Mouse (Mus musculus) CH12.LX (cell line): ENCODE results near the gene Gm11037. TPM values are rescaled to one million over a fixed set of nuclear protein-coding genes. Genes with fewer than 3 reads are reported as not detected.

Experiments
- DNase-seq: peaks from one replicate; pipeline ENCODE4 v3.0.0-alpha.2; 2013; ENCODE audit errors: extremely low read depth
- H3K27ac ChIP-seq: 2 replicates; pipeline ENCODE4 v1.5.1; 2012; ENCODE audit warnings: low read depth, mild to moderate bottlenecking, control low read depth, moderate library complexity; ENCODE audit not compliant: insufficient read depth
- H3K27me3 ChIP-seq: replicated peaks from 2 replicates; pipeline ENCODE3; 2012; ENCODE audit warnings: inconsistent platforms
- H3K36me3 ChIP-seq, 2 experiments: replicated peaks in 1 of 2; 2 replicates each; pipeline versions ENCODE3 to v1.6.1; 2012; ENCODE audit warnings: inconsistent platforms in 1 of 2, low read length in 1 of 2, mild to moderate bottlenecking in 1 of 2, mixed read lengths in 1 of 2, moderate library complexity in 1 of 2; ENCODE audit not compliant: control insufficient read depth in 1 of 2, insufficient read depth in 1 of 2
- H3K4me1 ChIP-seq, 2 experiments: 2 replicates each; pipeline ENCODE4 v1.6.1; 2012; ENCODE audit warnings: inconsistent platforms in 1 of 2, moderate library complexity in 1 of 2; ENCODE audit not compliant: insufficient read depth in 2 of 2, control insufficient read depth in 1 of 2
- H3K4me2 ChIP-seq: 2 replicates; pipeline ENCODE4 v1.6.1; 2012; ENCODE audit warnings: low read depth, mild to moderate bottlenecking, control low read depth; ENCODE audit not compliant: poor library complexity, insufficient read depth, severe bottlenecking
- H3K4me3 ChIP-seq, 3 experiments: fragments of 150-350 bp in 1 of 3; sonication (generic) in 1 of 3; replicated peaks in 1 of 3; 2 replicates each; pipeline versions ENCODE3 to v1.5.1; 2011 to 2012; ENCODE audit warnings: low read depth in 2 of 3, low read length in 2 of 3, mild to moderate bottlenecking in 2 of 3, moderate library complexity in 2 of 3, control low read depth in 1 of 3, improper control_type of control experiment in 1 of 3, inconsistent platforms in 1 of 3, mixed read lengths in 1 of 3; ENCODE audit not compliant: poor library complexity in 1 of 3
- H3K79me2 ChIP-seq: replicated peaks from 2 replicates; pipeline ENCODE4 v1.6.1; 2012; ENCODE audit warnings: mild to moderate bottlenecking, moderate library complexity; ENCODE audit not compliant: control insufficient read depth, poor library complexity, insufficient read depth, severe bottlenecking; ENCODE audit errors: extremely low read depth
- H3K9ac ChIP-seq: 2 replicates; pipeline ENCODE4 v1.6.1; 2012; ENCODE audit warnings: low read depth, mild to moderate bottlenecking, control low read depth, moderate library complexity; ENCODE audit not compliant: insufficient read depth
- H3K9me3 ChIP-seq: replicated peaks from 2 replicates; pipeline ENCODE3; 2012; ENCODE audit warnings: low read length, inconsistent platforms, mixed read lengths
- CHD2 ChIP-seq: IDR thresholded peaks from 2 replicates; pipeline ENCODE4 v1.6.1; 2011; ENCODE audit warnings: low read length, improper control_type of control experiment
- E2F4 ChIP-seq: IDR thresholded peaks from 2 replicates; pipeline ENCODE4 v1.6.1; 2011; ENCODE audit warnings: low read depth, low read length, improper control_type of control experiment; ENCODE audit not compliant: insufficient replicate concordance
- ELF1 ChIP-seq: IDR thresholded peaks from 2 replicates; pipeline ENCODE4 v1.6.1; 2014; ENCODE audit warnings: low read depth, mild to moderate bottlenecking, inconsistent platforms, low read length, improper control_type of control experiment
- EP300 ChIP-seq: IDR thresholded peaks from 2 replicates; pipeline ENCODE4 v1.6.1; 2011; ENCODE audit warnings: low read length, improper control_type of control experiment
- ETS1 ChIP-seq: conservative IDR thresholded peaks from 2 replicates; pipeline ENCODE4 v1.6.1; 2012; ENCODE audit warnings: low read depth, mild to moderate bottlenecking, inconsistent platforms, low read length, improper control_type of control experiment, moderate library complexity
- IRF4 ChIP-seq: IDR thresholded peaks from 2 replicates; pipeline ENCODE4 v1.6.1; 2014; ENCODE audit warnings: low read depth, mild to moderate bottlenecking, inconsistent platforms, low read length, improper control_type of control experiment
- JUN ChIP-seq: IDR thresholded peaks from 2 replicates; pipeline ENCODE4 v1.6.1; 2011; ENCODE audit warnings: low read depth, mild to moderate bottlenecking, low read length, improper control_type of control experiment, moderate library complexity; ENCODE audit not compliant: insufficient read depth
- JUND ChIP-seq: conservative IDR thresholded peaks from 2 replicates; pipeline ENCODE4 v1.6.1; 2011; ENCODE audit warnings: low read depth, low read length, improper control_type of control experiment
- MAFK ChIP-seq: IDR thresholded peaks from 2 replicates; pipeline ENCODE4 v1.6.1; 2011; ENCODE audit warnings: low read length, improper control_type of control experiment; ENCODE audit not compliant: insufficient replicate concordance
- MAZ ChIP-seq: IDR thresholded peaks from 2 replicates; pipeline ENCODE4 v1.6.1; 2012; ENCODE audit warnings: low read depth, mild to moderate bottlenecking, inconsistent platforms, low read length, improper control_type of control experiment, moderate library complexity
- NELFE ChIP-seq: IDR thresholded peaks from 2 replicates; pipeline ENCODE4 v1.6.1; 2011; ENCODE audit warnings: low read depth, low read length, improper control_type of control experiment
- NRF1 ChIP-seq: IDR thresholded peaks from 2 replicates; pipeline ENCODE4 v1.6.1; 2014; ENCODE audit warnings: low read depth, mild to moderate bottlenecking, inconsistent platforms, low read length, improper control_type of control experiment, moderate library complexity
- POLR2AphosphoS2 ChIP-seq: IDR thresholded peaks from 2 replicates; pipeline ENCODE4 v1.6.1; 2011; ENCODE audit warnings: low read depth, low read length, improper control_type of control experiment
- RAD21 ChIP-seq: IDR thresholded peaks from 2 replicates; pipeline ENCODE4 v1.6.1; 2011; ENCODE audit warnings: low read depth, mild to moderate bottlenecking, low read length, improper control_type of control experiment, moderate library complexity
- TCF12 ChIP-seq: IDR thresholded peaks from 2 replicates; pipeline ENCODE4 v1.6.1; 2014; ENCODE audit warnings: low read depth, mild to moderate bottlenecking, inconsistent platforms, low read length, improper control_type of control experiment
- UBTF ChIP-seq: IDR thresholded peaks from 2 replicates; pipeline ENCODE4 v1.6.1; 2012; ENCODE audit warnings: low read depth, mild to moderate bottlenecking, inconsistent platforms, low read length, improper control_type of control experiment, moderate library complexity
- USF1 ChIP-seq: IDR thresholded peaks from 2 replicates; pipeline ENCODE4 v1.6.1; 2014; ENCODE audit warnings: low read depth, mild to moderate bottlenecking, inconsistent platforms, low read length, improper control_type of control experiment
- USF2 ChIP-seq: conservative IDR thresholded peaks from 2 replicates; pipeline ENCODE4 v1.6.1; 2011; ENCODE audit warnings: low read depth, low read length, improper control_type of control experiment
- ZC3H11A ChIP-seq: IDR thresholded peaks from 2 replicates; pipeline ENCODE4 v1.6.1; 2012; ENCODE audit warnings: low read depth, mild to moderate bottlenecking, inconsistent platforms, low read length, improper control_type of control experiment
- ZNF384 ChIP-seq: IDR thresholded peaks from 2 replicates; pipeline ENCODE4 v1.6.1; 2012; ENCODE audit warnings: low read depth, low read length, improper control_type of control experiment, inconsistent platforms
- dilution Hi-C: fragments of 300-500 bp; cut with MboI; formaldehyde crosslinking; loops from 2 replicates; pipeline ENCODE4 v1.14.3; 2020; ENCODE audit warnings: low sequenced_read_pairs; ENCODE audit not compliant: extremely low pct_unique_long_range_greater_than_20kb, extremely low pct_ligation_motif_present
- in situ Hi-C: fragments of 300-500 bp; cut with MboI; formaldehyde crosslinking; loops from 3 replicates; pipeline ENCODE4 v1.14.3; 2019; ENCODE audit warnings: low sequenced_read_pairs, low pct_ligation_motif_present, low pct_unique_long_range_greater_than_20kb, mixed read lengths
- polyA plus RNA-seq: library from polyadenylated mRNA; unstranded; fragments of >175 nt; gene quantifications from 2 replicates; pipeline ENCODE4 v1.2.1, GENCODE M21; 2012; ENCODE audit warnings: low read depth; ENCODE audit not compliant: insufficient read length
- total RNA-seq, 2 experiments: library from RNA; depleted of rRNA; stranded (reverse); fragments of 300-350 nt in 1 of 2; fragments of >200 nt in 1 of 2; gene quantifications; 2 replicates each; pipeline ENCODE4 v1.2.3; 2012 to 2014

The Gm11037 gene
- total and polyA plus RNA-seq, 3 experiments = not detected

DNA sequence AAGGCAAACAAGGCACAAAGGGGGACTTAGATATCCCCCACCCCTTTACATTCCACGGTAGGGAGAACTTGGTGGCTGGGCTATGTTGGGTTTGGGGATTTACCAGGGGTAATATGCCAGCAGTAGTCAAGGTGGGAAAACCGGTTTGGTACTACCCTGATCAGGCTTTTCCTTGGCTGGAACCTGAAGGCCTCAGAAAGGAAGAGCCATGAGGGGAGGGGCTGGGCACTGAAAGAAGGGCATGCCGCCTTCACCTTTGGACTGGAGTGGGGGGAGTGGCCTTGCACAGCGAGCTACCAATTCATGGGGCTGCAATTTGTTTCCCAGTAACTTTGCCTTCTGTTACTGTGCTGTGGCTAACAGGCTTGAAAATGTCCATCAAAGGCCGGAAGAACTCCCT is 43.2 kb downstream of the Gm11037 start:
- Histone ChIP-seq H3K27me3 (no peaks in the 10 kb centered on the region), H3K36me3 (peaks cover 0 to 24% of the 10 kb centered on the region in 2 experiments), H3K4me1 (peaks cover 16 to 31% of the 10 kb centered on the region in 2 experiments), H3K9me3 (no peaks in the 10 kb centered on the region), H3K27ac (no peak overlapping the region), H3K79me2 (no peaks in the 10 kb centered on the region), H3K4me2 (no peak overlapping the region), H3K4me3 (no peak overlapping the region), H3K9ac (no peak overlapping the region)
- dilution Hi-C loops = no loop called here
- DNase-seq = no peak
- no peak for TF ChIP-seq POLR2AphosphoS2
- in situ Hi-C loops = no loop called here

DNA sequence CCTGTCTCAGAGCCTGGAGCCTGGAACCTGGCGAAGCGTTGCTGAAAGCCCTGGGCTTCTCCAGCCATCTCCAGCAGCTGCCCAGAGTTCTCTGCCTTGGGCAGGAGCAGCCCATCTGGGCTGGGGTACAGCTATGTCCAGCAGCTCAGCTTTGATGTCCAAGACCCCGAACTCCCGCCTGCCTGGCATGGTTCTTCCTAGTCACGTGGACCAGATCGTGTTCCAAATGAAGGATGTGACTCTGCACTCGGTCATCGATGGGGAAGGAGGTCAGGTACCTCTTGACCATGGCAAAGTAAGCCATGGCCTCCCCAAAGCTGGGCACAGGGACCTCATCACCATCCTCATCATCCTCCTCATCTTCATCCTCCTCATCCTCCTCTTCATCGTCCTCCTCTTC is 44.6 kb downstream of the Gm11037 start:
- in situ Hi-C loops = no loop called here
- Histone ChIP-seq H3K9me3 (no peaks in the 10 kb centered on the region), H3K4me3 (peak overlapping the region in 1 of 3 experiments; percentile 18), H3K27me3 (no peaks in the 10 kb centered on the region), H3K4me1 (peaks cover 16 to 31% of the 10 kb centered on the region in 2 experiments), H3K79me2 (no peaks in the 10 kb centered on the region), H3K36me3 (peaks cover 0 to 24% of the 10 kb centered on the region in 2 experiments), H3K9ac (no peak overlapping the region; the same call in 1 of the 2 replicates), H3K4me2 (no peak overlapping the region; the same call in 1 of the 2 replicates), H3K27ac (no peak overlapping the region)
- no peak for DNase-seq
- dilution Hi-C loops = no loop called here
- TF ChIP-seq E2F4 (no peak), TCF12 (no peak), ETS1 (no peak), ZC3H11A (no peak), ZNF384 (no peak), NRF1 (no peak), USF1 (no peak), CHD2 (no peak), USF2 (no peak), POLR2AphosphoS2 (no peak), IRF4 (no peak), ELF1 (no peak), MAFK (no peak), NELFE (no peak)
- TF ChIP-seq, all 38 proteins: peak for 0

DNA sequence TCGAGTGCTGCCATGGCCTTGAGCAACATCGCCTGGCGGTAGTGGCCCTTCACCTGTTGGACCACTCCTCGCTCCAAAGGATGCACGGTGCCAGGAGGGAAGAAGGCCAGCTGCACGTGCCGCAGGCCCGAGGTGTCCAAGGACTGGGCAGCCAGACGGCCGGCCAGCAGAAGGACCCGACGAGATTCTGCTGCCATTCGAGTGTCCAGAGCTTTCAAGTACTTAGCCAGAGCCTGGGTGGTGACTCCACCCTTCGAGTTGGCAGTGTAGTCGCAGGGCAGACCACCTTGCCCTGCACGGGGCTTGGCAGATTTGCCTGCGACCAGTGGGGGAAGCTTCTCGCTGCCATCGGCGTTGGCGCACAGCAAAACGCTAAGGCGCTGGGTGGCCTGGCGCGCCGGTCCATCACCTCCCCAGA is 45.5 kb downstream of the Gm11037 start:
- in situ Hi-C loops = no loop called here
- H3K4me1 ChIP-seq = peaks cover 16 to 31% of the 10 kb centered on the region in 2 experiments
- 0 out of 2 replicates have a peak overlapping the region, but pooled peaks have one; percentile 28 for H3K27ac ChIP-seq

More for the DNA sequence above, 45.5 kb downstream of the Gm11037 start:
- dilution Hi-C loops = no loop called here
- Histone ChIP-seq H3K79me2 (no peaks in the 10 kb centered on the region), H3K36me3 (peaks cover 0 to 24% of the 10 kb centered on the region in 2 experiments), H3K4me2 (peak overlapping the region; percentile 73), H3K27me3 (no peaks in the 10 kb centered on the region), H3K4me3 (peak overlapping the region in 2 of 3 experiments; percentile 69 to 96), H3K9ac (peak overlapping the region; percentile 89), H3K9me3 (no peaks in the 10 kb centered on the region)
- no peak for DNase-seq
- no peak for TF ChIP-seq JUND
- no peak for TF ChIP-seq ETS1
- TF ChIP-seq UBTF = no peak
- no peak for TF ChIP-seq RAD21
- no peak for TF ChIP-seq EP300
- no peak for TF ChIP-seq MAZ
- TF ChIP-seq JUN = no peak
